Mouse (Mus musculus) G1E (cell line): ENCODE data around the gene Vps11.

Experiments used
- CTCF ChIP-seq: IDR thresholded peaks from 2 replicates; pipeline ENCODE4 v1.5.1; 2012; ENCODE audit warnings: low read depth, low read length, inconsistent platforms, mixed read lengths
- GATA1 ChIP-seq: IDR thresholded peaks from 2 replicates; pipeline ENCODE4 v1.6.1; 2012; ENCODE audit warnings: borderline replicate concordance, low read length, inconsistent platforms, mixed read lengths
- TAL1 ChIP-seq: conservative IDR thresholded peaks from 2 replicates; pipeline ENCODE4 v1.6.1; 2012; ENCODE audit warnings: low read depth, low read length, inconsistent platforms, mixed read lengths

DNA sequence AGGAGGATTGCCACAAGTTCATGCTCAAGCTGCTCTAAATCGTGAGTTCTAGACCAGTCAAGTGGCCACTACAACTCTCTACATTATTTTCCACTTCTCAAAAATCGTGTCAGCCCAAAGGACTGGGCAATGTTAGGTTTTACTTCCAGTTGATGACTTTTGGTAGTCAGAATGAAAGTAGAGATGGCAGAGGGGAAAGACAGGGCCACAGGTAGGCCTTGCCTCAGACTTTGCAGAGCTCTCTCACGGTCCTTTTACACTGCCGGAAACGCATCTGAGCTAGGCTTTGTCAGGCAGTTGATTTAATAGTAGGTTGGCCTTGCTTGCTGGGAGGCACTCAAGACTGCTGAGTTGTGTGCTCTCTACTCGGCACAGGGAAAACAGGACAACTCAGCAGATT lies 37.3 kb downstream of the Vps11 start:
- TF ChIP-seq CTCF (no peak), TAL1 (no peak), GATA1 (no peak)
